Mouse (Mus musculus) spleen, adult 2 months (tissue): ENCODE results near the gene Rgs3. TPM values are rescaled to one million over a fixed set of nuclear protein-coding genes. Genes with fewer than 3 reads are reported as not detected.

Source experiments
- DNase-seq, 2 experiments: peaks; one replicate each; pipeline versions ENCODE4 v3.0.0 to v3.0.0-alpha.2; 2012 to 2021; ENCODE audit warnings: low spot score in 2 of 2, low read depth in 1 of 2
- H3K27ac ChIP-seq: fragments of 200-500 bp; 2 replicates; pipeline ENCODE4 v1.5.1; 2012; ENCODE audit warnings: low read length, inconsistent platforms; ENCODE audit not compliant: insufficient read depth
- H3K27me3 ChIP-seq: fragments of 200-500 bp; 2 replicates; pipeline ENCODE4 v1.6.1; 2012; ENCODE audit warnings: mild to moderate bottlenecking, moderate library complexity, low read length, inconsistent platforms; ENCODE audit not compliant: control insufficient read depth, insufficient read depth
- H3K36me3 ChIP-seq: fragments of 200-500 bp; 2 replicates; pipeline ENCODE4 v1.6.1; 2012; ENCODE audit warnings: mild to moderate bottlenecking, low read length, inconsistent platforms; ENCODE audit not compliant: control insufficient read depth, insufficient read depth
- H3K4me1 ChIP-seq: fragments of 200-500 bp; 2 replicates; pipeline ENCODE4 v1.6.1; 2011; ENCODE audit warnings: inconsistent platforms; ENCODE audit not compliant: control insufficient read depth, insufficient read depth, insufficient read length
- H3K4me3 ChIP-seq: fragments of 200-500 bp; 2 replicates; pipeline ENCODE4 v1.5.1; 2011; ENCODE audit warnings: mild to moderate bottlenecking, inconsistent platforms; ENCODE audit not compliant: insufficient read depth, insufficient read length; ENCODE audit errors: extremely low read depth
- CTCF ChIP-seq: fragments of 200-500 bp; IDR thresholded peaks from 2 replicates; pipeline ENCODE4 v1.5.1; 2011; ENCODE audit warnings: mild to moderate bottlenecking, inconsistent platforms; ENCODE audit not compliant: insufficient read depth, insufficient read length, insufficient replicate concordance; ENCODE audit errors: extremely low read depth
- POLR2A ChIP-seq: fragments of 200-500 bp; IDR thresholded peaks from 2 replicates; pipeline ENCODE4 v1.6.1; 2011; ENCODE audit warnings: low read depth, low read length, inconsistent platforms
- WGBS: fragments of 180-500 bp; shearing (Covaris S2); methylation state at CpG from one replicate; pipeline ENCODE4 v1.1.7; 2018; 5-methylcytosine and 5-hydroxymethylcytosine counted together
- polyA plus RNA-seq: library from polyadenylated mRNA; depleted of rRNA; stranded (reverse); fragments of >200 nt; gene quantifications from 2 replicates; pipeline ENCODE4 v1.2.3, GENCODE M21; 2012

The Rgs3 gene
- polyA plus RNA-seq, 1 experiment = 51.7 TPM

DNA sequence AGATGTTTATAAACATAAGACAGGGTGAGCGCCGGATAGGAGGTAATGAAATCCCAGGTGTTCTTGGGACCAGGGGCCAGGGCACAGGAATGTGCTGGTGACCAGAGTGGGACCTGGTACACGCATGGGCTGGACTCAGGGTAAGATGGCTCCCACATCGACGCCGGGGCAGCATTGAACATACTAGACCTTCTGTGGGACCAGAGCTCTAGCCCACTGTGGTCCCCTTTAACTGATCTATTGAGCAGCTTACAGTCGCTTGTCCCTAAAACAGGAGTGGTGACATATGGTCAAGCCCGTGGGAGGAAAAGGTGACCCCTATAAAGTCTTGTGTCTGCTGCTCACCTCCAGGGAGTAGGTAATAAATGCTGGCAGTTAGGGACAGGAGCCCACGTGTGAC, 61.5 kb downstream of the Rgs3 start:
- H3K36me3 ChIP-seq = no peaks in the 10 kb centered on the region
- H3K4me1 ChIP-seq = peaks cover 6% of the 10 kb centered on the region; the same call in 1 of the 2 replicates
- no peak overlapping the region for H3K27ac ChIP-seq
- TF ChIP-seq POLR2A (no peak), CTCF (no peak)
- no peaks in the 10 kb centered on the region for H3K27me3 ChIP-seq
- 84% methylated on average over 9 of the region's 9 CpGs for WGBS
- H3K4me3 ChIP-seq = no peak overlapping the region; the same call in 1 of the 2 replicates
- no peak for DNase-seq

DNA sequence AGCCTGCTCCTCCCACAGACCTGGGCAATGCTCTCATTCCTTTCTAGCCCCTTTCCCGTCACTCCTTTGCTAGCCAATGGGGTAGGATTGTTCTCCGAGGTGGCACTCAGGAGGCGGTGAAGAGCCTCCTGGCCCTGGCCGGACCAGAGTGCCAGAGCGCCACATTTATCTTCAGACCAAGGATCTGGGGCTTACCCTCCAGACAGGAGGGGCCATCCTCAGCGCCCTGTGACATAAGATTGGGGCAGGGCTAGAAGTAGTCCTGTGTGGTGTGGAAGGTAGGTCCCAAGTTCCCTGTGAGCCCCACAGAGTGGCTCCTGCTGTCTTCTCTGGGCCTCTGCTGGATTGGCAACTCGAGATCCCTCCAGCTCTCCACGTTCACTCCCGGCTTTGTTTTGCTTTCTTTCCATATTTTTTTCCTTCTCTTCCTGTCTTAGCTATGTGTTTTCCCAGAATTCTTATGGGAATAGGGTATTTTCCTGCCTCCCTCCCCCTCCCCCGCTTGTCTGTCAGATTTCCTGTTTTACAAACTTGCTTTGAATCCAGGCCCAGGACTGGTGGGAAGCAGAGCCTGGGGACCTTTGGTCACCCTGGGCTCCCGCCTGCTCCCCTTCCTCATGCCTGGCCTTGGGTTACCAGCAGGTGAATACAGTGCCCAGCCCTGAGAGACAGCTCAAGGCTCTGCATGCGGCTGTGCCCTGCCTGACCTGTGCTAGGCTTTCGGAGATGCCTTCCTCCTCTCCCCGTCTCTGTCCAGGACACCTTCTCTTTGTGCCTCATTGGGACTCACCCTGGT, 62.4 kb downstream of the Rgs3 start:
- no peak for DNase-seq
- peaks cover 7% of the 10 kb centered on the region; the same call in 1 of the 2 replicates for H3K4me1 ChIP-seq
- peak overlapping the region; percentile 64 for H3K27ac ChIP-seq
- H3K36me3 ChIP-seq = no peaks in the 10 kb centered on the region
- no peak overlapping the region for H3K4me3 ChIP-seq
- TF ChIP-seq CTCF (no peak), POLR2A (no peak)
- no peaks in the 10 kb centered on the region for H3K27me3 ChIP-seq
- WGBS = 81% methylated on average over 14 of the region's 14 CpGs

DNA sequence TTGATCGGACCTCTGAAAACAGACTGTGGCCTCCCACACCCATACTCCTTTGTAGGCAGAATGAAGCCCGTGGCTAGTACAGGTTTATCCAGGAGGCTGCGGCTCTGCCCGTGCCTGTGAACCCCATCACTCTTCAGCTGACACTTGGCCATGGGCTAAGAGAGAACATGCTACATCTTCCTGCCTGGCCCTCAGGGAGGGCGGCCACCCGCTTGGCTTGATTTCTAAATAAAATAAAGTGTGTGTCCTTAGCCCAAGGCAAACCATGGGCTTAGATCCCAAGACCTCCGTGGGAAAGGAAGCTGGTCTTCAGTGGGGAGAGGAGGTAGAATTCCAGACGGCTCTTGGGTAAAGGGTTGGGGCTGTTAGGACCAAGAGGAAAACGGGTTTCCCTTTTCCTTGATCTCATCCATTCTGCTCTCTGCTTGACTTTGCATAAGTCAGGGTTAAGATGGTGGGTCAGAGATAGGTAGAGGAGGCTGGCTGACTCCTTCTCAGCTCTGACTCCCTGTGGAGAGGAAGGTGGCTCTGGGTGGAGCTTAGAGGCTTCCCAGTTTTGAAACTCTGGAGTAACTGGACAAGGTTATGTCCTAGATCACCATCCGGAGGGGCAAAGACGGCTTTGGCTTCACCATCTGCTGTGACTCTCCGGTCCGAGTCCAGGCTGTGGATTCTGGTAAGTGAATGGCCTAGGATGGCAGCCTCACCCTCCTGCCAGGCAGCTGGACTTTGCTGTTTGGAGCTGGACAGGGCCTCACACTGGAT, 63.8 kb downstream of the Rgs3 start:
- no peaks in the 10 kb centered on the region for H3K27me3 ChIP-seq
- TF ChIP-seq POLR2A (no peak), CTCF (no peak)
- peaks cover 16% of the 10 kb centered on the region; the same call in 1 of the 2 replicates for H3K4me1 ChIP-seq
- WGBS = 91% methylated on average over 13 of the region's 13 CpGs
- no peaks in the 10 kb centered on the region for H3K36me3 ChIP-seq
- no peak overlapping the region for H3K4me3 ChIP-seq
- H3K27ac ChIP-seq = no peak overlapping the region
- no peak for DNase-seq

DNA sequence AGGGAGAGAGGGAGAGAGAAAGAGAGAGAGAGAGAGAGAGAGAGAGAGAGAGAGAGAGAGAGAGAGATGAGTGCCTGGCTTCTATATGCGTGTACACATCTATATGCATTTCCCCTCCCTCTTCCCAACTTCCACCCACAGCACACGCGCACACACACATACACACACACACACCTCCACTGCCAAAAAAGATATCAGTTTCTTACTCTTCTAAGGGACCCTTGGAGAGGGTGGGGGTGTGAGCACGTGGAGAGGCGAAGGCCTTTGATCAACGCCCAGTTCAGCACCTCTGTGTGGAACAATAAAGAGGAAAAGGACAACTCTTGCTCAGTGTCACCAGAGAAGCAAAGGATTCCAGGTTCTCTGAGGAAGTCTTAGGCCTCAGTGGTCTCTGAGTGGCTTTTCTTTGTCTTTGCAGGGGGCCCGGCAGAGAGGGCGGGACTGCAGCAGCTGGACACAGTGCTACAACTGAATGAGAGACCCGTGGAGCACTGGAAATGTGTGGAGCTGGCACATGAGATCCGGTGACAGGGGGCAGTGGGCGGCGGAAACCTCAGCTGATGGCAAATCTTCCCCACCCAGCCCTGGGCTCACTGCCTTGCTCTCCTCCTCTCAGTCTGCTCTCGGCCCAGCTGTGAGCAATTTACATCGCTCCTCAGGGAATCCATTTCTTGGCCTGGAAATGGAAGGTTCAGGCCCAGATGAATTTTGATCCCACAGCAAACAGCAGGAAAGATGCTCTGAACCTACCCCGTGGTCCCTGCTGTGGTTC, 65.2 kb downstream of the Rgs3 start:
- TF ChIP-seq POLR2A (no peak), CTCF (no peak)
- DNase-seq = no peak
- no peak overlapping the region for H3K27ac ChIP-seq
- H3K36me3 ChIP-seq = no peaks in the 10 kb centered on the region
- H3K4me1 ChIP-seq = peaks cover 17% of the 10 kb centered on the region; the same call in 1 of the 2 replicates
- no peak overlapping the region for H3K4me3 ChIP-seq
- WGBS = 86% methylated on average over 15 of the region's 15 CpGs
- H3K27me3 ChIP-seq = no peaks in the 10 kb centered on the region

DNA sequence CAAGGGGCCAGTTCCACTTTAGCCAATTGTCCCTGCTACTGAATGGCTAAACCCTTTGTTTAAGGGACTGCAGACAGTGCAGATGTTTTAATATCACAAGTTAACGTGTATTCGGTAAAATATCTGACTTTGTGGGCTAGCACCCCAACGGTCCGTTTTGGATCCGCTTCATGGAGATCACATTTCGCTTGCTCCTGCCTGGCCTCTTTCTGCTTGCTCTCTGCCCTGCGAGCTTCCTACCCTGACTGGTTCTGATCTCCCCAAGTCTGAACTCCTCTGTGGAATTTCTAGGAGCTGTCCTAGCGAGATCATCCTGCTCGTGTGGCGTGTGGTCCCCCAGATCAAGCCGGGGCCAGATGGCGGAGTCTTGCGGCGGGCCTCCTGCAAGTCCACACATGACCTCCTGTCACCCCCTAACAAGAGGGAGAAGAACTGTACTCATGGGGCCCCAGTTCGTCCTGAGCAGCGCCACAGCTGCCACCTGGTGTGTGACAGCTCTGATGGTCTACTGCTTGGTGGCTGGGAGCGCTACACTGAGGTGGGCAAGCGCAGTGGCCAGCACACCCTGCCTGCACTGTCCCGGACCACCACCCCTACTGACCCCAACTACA, 65.9 kb downstream of the Rgs3 start:
- 87% methylated on average over 19 of the region's 19 CpGs for WGBS

More for the DNA sequence above, 65.9 kb downstream of the Rgs3 start:
- H3K27ac ChIP-seq = no peak overlapping the region
- TF ChIP-seq CTCF (no peak), POLR2A (no peak)
- no peak for DNase-seq
- peaks cover 24% of the 10 kb centered on the region; the same call in 1 of the 2 replicates for H3K4me1 ChIP-seq
- no peaks in the 10 kb centered on the region for H3K27me3 ChIP-seq
- H3K4me3 ChIP-seq = no peak overlapping the region
- H3K36me3 ChIP-seq = no peaks in the 10 kb centered on the region
